Mouse (Mus musculus): ENCODE data around the gene Zfp653. TPM values are rescaled to one million over a fixed set of nuclear protein-coding genes. Genes with fewer than 3 reads are reported as not detected.

The Zfp653 gene
- polyA plus RNA-seq, 1 experiment from 2014 or later: 13.6 TPM

DNA sequence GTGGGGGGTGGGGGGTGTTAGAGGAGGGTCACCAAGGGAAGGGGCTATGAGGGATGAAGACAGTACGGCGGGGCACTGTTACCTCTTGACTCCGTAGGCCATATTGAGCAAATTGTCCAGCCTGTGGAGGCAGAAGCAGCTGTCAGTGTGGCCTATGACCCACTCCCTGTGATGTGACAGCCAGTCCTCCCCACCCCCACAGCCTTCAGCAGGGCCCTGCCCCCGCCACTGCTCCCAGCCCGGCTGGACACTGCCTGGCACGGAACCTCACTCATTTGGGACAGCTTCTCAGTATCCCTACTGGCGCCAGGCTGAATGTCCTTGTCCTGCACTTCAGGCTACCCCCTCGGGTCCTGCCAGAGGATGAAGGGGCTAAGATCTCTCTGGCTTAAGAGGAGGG is 46.6 kb downstream of the Zfp653 start:
- 41% methylated on average over 8 of the region's 8 CpGs for WGBS
- Histone ChIP-seq H3K27me3 (no peaks in the 10 kb centered on the region; the same call in 1 of the 2 replicates), H3K9me3 (no peaks in the 10 kb centered on the region), H3K27ac (no peak overlapping the region), H3K4me3 (no peak overlapping the region), H3K9ac (no peak overlapping the region), H3K4me2 (no peak overlapping the region), H3K4me1 (no peaks in the 10 kb centered on the region), H3K36me3 (no peaks in the 10 kb centered on the region)
- no peak for ATAC-seq (ENCODE audit: insufficient number of reproducible peaks, insufficient read depth, low FRiP score, low TSS enrichment, low read depth)

GRCm38 (mm10) chr9:22017208-22017825 is 53.9 kb downstream of the Zfp653 start:
- 69% methylated on average over 7 of the region's 7 CpGs for WGBS
- ATAC-seq (ENCODE audit: insufficient number of reproducible peaks, insufficient read depth, low FRiP score, low TSS enrichment, low read depth): no peak
- Histone ChIP-seq H3K4me1 (peaks cover 4% of the 10 kb centered on the region; the same call in 1 of the 2 replicates), H3K4me3 (no peak overlapping the region), H3K27ac (no peak overlapping the region), H3K4me2 (no peak overlapping the region), H3K9ac (no peak overlapping the region), H3K9me3 (no peaks in the 10 kb centered on the region), H3K36me3 (peaks cover 26% of the 10 kb centered on the region), H3K27me3 (no peaks in the 10 kb centered on the region)

- no peaks in the 10 kb centered on the region for H3K9me3 ChIP-seq
- H3K27ac ChIP-seq: no peak overlapping the region
- H3K4me2 ChIP-seq: no peak overlapping the region
- peaks cover 37% of the 10 kb centered on the region for H3K36me3 ChIP-seq
- H3K4me3 ChIP-seq: no peak overlapping the region
- no peaks in the 10 kb centered on the region for H3K27me3 ChIP-seq
- H3K9ac ChIP-seq: no peak overlapping the region
- no peak for ATAC-seq (ENCODE audit: insufficient number of reproducible peaks, insufficient read depth, low FRiP score, low TSS enrichment, low read depth)
- WGBS: 73% methylated on average over 10 of the region's 10 CpGs
- H3K4me1 ChIP-seq: peaks cover 4% of the 10 kb centered on the region; the same call in 1 of the 2 replicates
These were observed 54.9 kb downstream of the Zfp653 start for GRCm38 (mm10) chr9:22016245-22016644.

DNA sequence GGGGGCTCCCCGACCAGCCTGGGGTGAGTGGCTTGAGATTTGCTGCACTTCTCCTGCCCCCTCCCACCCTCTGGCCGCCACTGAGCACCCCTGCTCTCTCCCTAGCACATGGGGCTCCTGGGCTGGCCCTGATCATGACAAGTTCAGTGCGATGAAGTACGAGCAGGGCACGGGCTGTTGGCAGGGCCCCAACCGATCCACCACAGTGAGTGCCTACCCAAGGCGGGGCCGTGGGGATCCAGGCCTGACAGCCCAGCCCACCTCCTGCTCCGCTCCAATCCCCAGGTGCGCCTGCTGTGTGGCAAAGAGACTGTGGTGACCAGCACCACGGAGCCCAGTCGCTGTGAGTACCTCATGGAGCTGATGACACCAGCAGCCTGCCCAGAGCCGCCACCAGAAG is 58.4 kb downstream of the Zfp653 start:
- no peak overlapping the region for H3K9ac ChIP-seq
- H3K4me1 ChIP-seq: peaks cover 4% of the 10 kb centered on the region; the same call in 1 of the 2 replicates
- H3K27me3 ChIP-seq: no peaks in the 10 kb centered on the region
- 93% methylated on average over 13 of the region's 13 CpGs for WGBS
- H3K4me3 ChIP-seq: no peak overlapping the region
- H3K4me2 ChIP-seq: no peak overlapping the region
- no peak overlapping the region for H3K27ac ChIP-seq
- no peak for ATAC-seq (ENCODE audit: insufficient number of reproducible peaks, insufficient read depth, low FRiP score, low TSS enrichment, low read depth)
- peaks cover 72% of the 10 kb centered on the region for H3K36me3 ChIP-seq
- no peaks in the 10 kb centered on the region for H3K9me3 ChIP-seq

- peaks cover 4% of the 10 kb centered on the region; the same call in 1 of the 2 replicates for H3K4me1 ChIP-seq
- no peak overlapping the region for H3K27ac ChIP-seq
- H3K4me3 ChIP-seq: no peak overlapping the region
- no peak for ATAC-seq (ENCODE audit: insufficient number of reproducible peaks, insufficient read depth, low FRiP score, low TSS enrichment, low read depth)
- H3K4me2 ChIP-seq: no peak overlapping the region
- 86% methylated on average over 5 of the region's 5 CpGs for WGBS
- peaks cover 89% of the 10 kb centered on the region for H3K36me3 ChIP-seq
- H3K27me3 ChIP-seq: no peaks in the 10 kb centered on the region
- H3K9me3 ChIP-seq: no peaks in the 10 kb centered on the region
- no peak overlapping the region for H3K9ac ChIP-seq
These were observed 60.1 kb downstream of the Zfp653 start for GRCm38 (mm10) chr9:22011055-22011454.

Small RNAs within 50 kb of the gene (microRNA-seq; reads per million reads assigned to microRNA genes)
- not detected for gene Mir7084

Other genes starting within 250 kb of the Zfp653 start
- 0.74 and 1.1 TPM in 2 replicates for gene Angptl8, start 235.9 kb downstream of the Zfp653 start, polyA plus RNA-seq (2015; fragmentation: Nextera tagmentation; extraction: Ambion mirVana)
- 27.4 and 29.2 TPM in 2 replicates for gene Dock6, start 218.7 kb downstream of the Zfp653 start, polyA plus RNA-seq (2015; fragmentation: Nextera tagmentation; extraction: Ambion mirVana)
- 16.6 and 18.2 TPM in 2 replicates for gene Rab3d, start 153.2 kb downstream of the Zfp653 start, polyA plus RNA-seq (2015; fragmentation: Nextera tagmentation; extraction: Ambion mirVana)
- 4.1 and 4.3 TPM in 2 replicates for gene Ccdc159, start 143.9 kb downstream of the Zfp653 start, polyA plus RNA-seq (2015; fragmentation: Nextera tagmentation; extraction: Ambion mirVana)
- gene Tmem205, start 143.8 kb downstream of the Zfp653 start, polyA plus RNA-seq (2015; fragmentation: Nextera tagmentation; extraction: Ambion mirVana): 44.5 and 46.7 TPM in 2 replicates
- 12.7 and 14.5 TPM in 2 replicates for gene Plppr2, start 134.3 kb downstream of the Zfp653 start, polyA plus RNA-seq (2015; fragmentation: Nextera tagmentation; extraction: Ambion mirVana)
- 5.2 and 7.3 TPM in 2 replicates for gene Swsap1, start 115.6 kb downstream of the Zfp653 start, polyA plus RNA-seq (2015; fragmentation: Nextera tagmentation; extraction: Ambion mirVana)
- 8.5 and 9.3 TPM in 2 replicates for gene Epor, start 107.9 kb downstream of the Zfp653 start, polyA plus RNA-seq (2015; fragmentation: Nextera tagmentation; extraction: Ambion mirVana)
- 0.59 and 0.94 TPM in 2 replicates for gene Rgl3, start 81.9 kb downstream of the Zfp653 start, polyA plus RNA-seq (2015; fragmentation: Nextera tagmentation; extraction: Ambion mirVana)
- gene Ccdc151, start 68.7 kb downstream of the Zfp653 start, polyA plus RNA-seq (2015; fragmentation: Nextera tagmentation; extraction: Ambion mirVana): 1.2 and 1.8 TPM in 2 replicates
- 120 and 125 TPM in 2 replicates for gene Prkcsh, start 68.6 kb downstream of the Zfp653 start, polyA plus RNA-seq (2015; fragmentation: Nextera tagmentation; extraction: Ambion mirVana)
- gene Elavl3, start 19.4 kb downstream of the Zfp653 start, polyA plus RNA-seq (2015; fragmentation: Nextera tagmentation; extraction: Ambion mirVana): 2.5 and 3.0 TPM in 2 replicates
- gene Gm49318, start 117 bp downstream of the Zfp653 start, polyA plus RNA-seq (2015; fragmentation: Nextera tagmentation; extraction: Ambion mirVana): not detected in 2 replicates
- 35.5 and 40.9 TPM in 2 replicates for gene Ecsit, start 14.1 kb upstream of the Zfp653 start, polyA plus RNA-seq (2015; fragmentation: Nextera tagmentation; extraction: Ambion mirVana)
- gene Cnn1, start 27.8 kb upstream of the Zfp653 start, polyA plus RNA-seq (2015; fragmentation: Nextera tagmentation; extraction: Ambion mirVana): 0.76 and 3.6 TPM in 2 replicates
- 175 and 194 TPM in 2 replicates for gene Elof1, start 45.8 kb upstream of the Zfp653 start, polyA plus RNA-seq (2015; fragmentation: Nextera tagmentation; extraction: Ambion mirVana)
- 9.2 and 10.7 TPM in 2 replicates for gene Acp5, start 64.3 kb upstream of the Zfp653 start, polyA plus RNA-seq (2015; fragmentation: Nextera tagmentation; extraction: Ambion mirVana)
- gene Pigyl, start 85.5 kb upstream of the Zfp653 start, polyA plus RNA-seq (2015; fragmentation: Nextera tagmentation; extraction: Ambion mirVana): 71.9 and 75.9 TPM in 2 replicates
- gene Zfp872, start 116.7 kb upstream of the Zfp653 start, polyA plus RNA-seq (2015; fragmentation: Nextera tagmentation; extraction: Ambion mirVana): 0.14 and 0.15 TPM in 2 replicates
- gene Zfp809, start 154.3 kb upstream of the Zfp653 start, polyA plus RNA-seq (2015; fragmentation: Nextera tagmentation; extraction: Ambion mirVana): 19.5 and 19.7 TPM in 2 replicates
- 7.6 and 8.4 TPM in 2 replicates for gene Zfp599, start 188.5 kb upstream of the Zfp653 start, polyA plus RNA-seq (2015; fragmentation: Nextera tagmentation; extraction: Ambion mirVana)
- 30.1 and 31.3 TPM in 2 replicates for gene Zfp810, start 236.3 kb upstream of the Zfp653 start, polyA plus RNA-seq (2015; fragmentation: Nextera tagmentation; extraction: Ambion mirVana)

Data from embryonic facial prominence, embryonic 13.5 days (tissue).